Mouse (Mus musculus): ENCODE results near the gene Grhl1. TPM values are rescaled to one million over a fixed set of nuclear protein-coding genes. Genes with fewer than 3 reads are reported as not detected.
"Not testable (repeated sequence)": the region's sequence is repeated elsewhere in the genome, so short reads cannot be mapped to it uniquely, and the experiment has no call there.

The Grhl1 gene
- polyA plus RNA-seq, 1 experiment from 2014 or later, result 0.37 TPM

- peak; percentile 74 for TF ChIP-seq CTCF (IDR thresholded peaks at IDR 0.05; ENCODE audit: low read depth)
- peak; percentile 49; the same call in 1 of the 2 replicates for ATAC-seq
- no peak overlapping the region for H3K9ac ChIP-seq (ENCODE audit: low read depth, low read length)
- H3K4me1 ChIP-seq (replicated peaks; ENCODE audit: control insufficient read depth, insufficient read depth, low read length), result no peaks in the 10 kb centered on the region
- H3K27ac ChIP-seq (ENCODE audit: low read depth, low read length), result no peak overlapping the region
- H3K4me3 ChIP-seq (ENCODE audit: low read depth, low read length), result no peak overlapping the region
- no peak overlapping the region for H3K4me2 ChIP-seq (replicated peaks; ENCODE audit: low read depth)
- 69% methylated on average over 1 of the region's 1 CpGs for WGBS
- H3K27me3 ChIP-seq (replicated peaks; ENCODE audit: control insufficient read depth, insufficient read depth, low read length), result no peaks in the 10 kb centered on the region
- no peaks in the 10 kb centered on the region for H3K9me3 ChIP-seq (ENCODE audit: control insufficient read depth)
- no peaks in the 10 kb centered on the region for H3K36me3 ChIP-seq (ENCODE audit: control insufficient read depth, insufficient read depth)
Observed at GRCm38 (mm10) chr12:24630220-24630619, 58.1 kb downstream of the Grhl1 start.

- H3K9me3 ChIP-seq (ENCODE audit: control insufficient read depth), result no peaks in the 10 kb centered on the region
- ATAC-seq, result no peak
- no peaks in the 10 kb centered on the region for H3K4me1 ChIP-seq (replicated peaks; ENCODE audit: control insufficient read depth, insufficient read depth, low read length)
- no peak overlapping the region for H3K4me3 ChIP-seq (ENCODE audit: low read depth, low read length)
- no peak overlapping the region for H3K9ac ChIP-seq (ENCODE audit: low read depth, low read length)
- no peak overlapping the region for H3K27ac ChIP-seq (ENCODE audit: low read depth, low read length)
- H3K36me3 ChIP-seq (ENCODE audit: control insufficient read depth, insufficient read depth), result no peaks in the 10 kb centered on the region
- 74% methylated on average over 4 of the region's 4 CpGs for WGBS
- no peaks in the 10 kb centered on the region for H3K27me3 ChIP-seq (replicated peaks; ENCODE audit: control insufficient read depth, insufficient read depth, low read length)
- no peak overlapping the region for H3K4me2 ChIP-seq (replicated peaks; ENCODE audit: low read depth)
- TF ChIP-seq CTCF (IDR thresholded peaks at IDR 0.05; ENCODE audit: low read depth), result no peak
Observed at GRCm38 (mm10) chr12:24632404-24632803, 60.3 kb downstream of the Grhl1 start.

GRCm38 (mm10) chr12:24633753-24634191 is 61.7 kb downstream of the Grhl1 start:
- Histone ChIP-seq H3K27ac (ENCODE audit: low read depth, low read length) (no peak overlapping the region), H3K9ac (ENCODE audit: low read depth, low read length) (no peak overlapping the region), H3K4me2 (replicated peaks; ENCODE audit: low read depth) (no peak overlapping the region), H3K4me1 (replicated peaks; ENCODE audit: control insufficient read depth, insufficient read depth, low read length) (no peaks in the 10 kb centered on the region), H3K27me3 (replicated peaks; ENCODE audit: control insufficient read depth, insufficient read depth, low read length) (no peaks in the 10 kb centered on the region), H3K4me3 (ENCODE audit: low read depth, low read length) (no peak overlapping the region), H3K36me3 (ENCODE audit: control insufficient read depth, insufficient read depth) (no peaks in the 10 kb centered on the region), H3K9me3 (ENCODE audit: control insufficient read depth) (no peaks in the 10 kb centered on the region)
- TF ChIP-seq CTCF (IDR thresholded peaks at IDR 0.05; ENCODE audit: low read depth), result no peak
- ATAC-seq, result no peak; the same call in 1 of the 2 replicates
- 45% methylated on average over 1 of the region's 1 CpGs for WGBS

GRCm38 (mm10) chr12:24634212-24634611 is 62.1 kb downstream of the Grhl1 start:
- H3K9ac ChIP-seq (ENCODE audit: low read depth, low read length), result no peak overlapping the region
- H3K27me3 ChIP-seq (replicated peaks; ENCODE audit: control insufficient read depth, insufficient read depth, low read length), result no peaks in the 10 kb centered on the region
- WGBS, result 78% methylated on average over 4 of the region's 4 CpGs
- no peak overlapping the region for H3K4me3 ChIP-seq (ENCODE audit: low read depth, low read length)
- H3K36me3 ChIP-seq (ENCODE audit: control insufficient read depth, insufficient read depth), result no peaks in the 10 kb centered on the region
- no peak overlapping the region for H3K27ac ChIP-seq (ENCODE audit: low read depth, low read length)
- ATAC-seq, result no peak
- H3K4me1 ChIP-seq (replicated peaks; ENCODE audit: control insufficient read depth, insufficient read depth, low read length), result no peaks in the 10 kb centered on the region
- TF ChIP-seq CTCF (IDR thresholded peaks at IDR 0.05; ENCODE audit: low read depth), result no peak
- H3K9me3 ChIP-seq (ENCODE audit: control insufficient read depth), result no peaks in the 10 kb centered on the region
- H3K4me2 ChIP-seq (replicated peaks; ENCODE audit: low read depth), result no peak overlapping the region

- H3K9me3 ChIP-seq (ENCODE audit: control insufficient read depth), result no peaks in the 10 kb centered on the region
- TF ChIP-seq CTCF (IDR thresholded peaks at IDR 0.05; ENCODE audit: low read depth), result no peak
- no peak overlapping the region for H3K27ac ChIP-seq (ENCODE audit: low read depth, low read length)
- H3K9ac ChIP-seq (ENCODE audit: low read depth, low read length), result no peak overlapping the region
- no peak overlapping the region for H3K4me3 ChIP-seq (ENCODE audit: low read depth, low read length)
- no peak overlapping the region for H3K4me2 ChIP-seq (replicated peaks; ENCODE audit: low read depth)
- no peaks in the 10 kb centered on the region for H3K27me3 ChIP-seq (replicated peaks; ENCODE audit: control insufficient read depth, insufficient read depth, low read length)
- no peaks in the 10 kb centered on the region for H3K4me1 ChIP-seq (replicated peaks; ENCODE audit: control insufficient read depth, insufficient read depth, low read length)
- 90% methylated on average over 3 of the region's 3 CpGs for WGBS
- no peaks in the 10 kb centered on the region for H3K36me3 ChIP-seq (ENCODE audit: control insufficient read depth, insufficient read depth)
- ATAC-seq, result no peak
Observed at GRCm38 (mm10) chr12:24634648-24635047, 62.6 kb downstream of the Grhl1 start.

GRCm38 (mm10) chr12:24638787-24639186 is 66.7 kb downstream of the Grhl1 start:
- not testable (repeated sequence) for H3K27ac ChIP-seq (ENCODE audit: low read depth, low read length); ATAC-seq; H3K4me1 ChIP-seq (replicated peaks; ENCODE audit: control insufficient read depth, insufficient read depth, low read length); H3K4me2 ChIP-seq (replicated peaks; ENCODE audit: low read depth); H3K36me3 ChIP-seq (ENCODE audit: control insufficient read depth, insufficient read depth); H3K27me3 ChIP-seq (replicated peaks; ENCODE audit: control insufficient read depth, insufficient read depth, low read length); H3K9ac ChIP-seq (ENCODE audit: low read depth, low read length); H3K9me3 ChIP-seq (ENCODE audit: control insufficient read depth); H3K4me3 ChIP-seq (ENCODE audit: low read depth, low read length)
- WGBS, result 97% methylated on average over 10 of the region's 10 CpGs

GRCm38 (mm10) chr12:24642370-24642802 is 70.3 kb downstream of the Grhl1 start:
- H3K27me3 ChIP-seq (replicated peaks; ENCODE audit: control insufficient read depth, insufficient read depth, low read length), result no peaks in the 10 kb centered on the region
- H3K9me3 ChIP-seq (ENCODE audit: control insufficient read depth), result no peaks in the 10 kb centered on the region
- WGBS, result 72% methylated on average over 4 of the region's 4 CpGs
- H3K4me3 ChIP-seq (ENCODE audit: low read depth, low read length), result no peak overlapping the region
- no peaks in the 10 kb centered on the region for H3K36me3 ChIP-seq (ENCODE audit: control insufficient read depth, insufficient read depth)
- no peak overlapping the region for H3K4me2 ChIP-seq (replicated peaks; ENCODE audit: low read depth)
- H3K4me1 ChIP-seq (replicated peaks; ENCODE audit: control insufficient read depth, insufficient read depth, low read length), result no peaks in the 10 kb centered on the region
- no peak for TF ChIP-seq CTCF (IDR thresholded peaks at IDR 0.05; ENCODE audit: low read depth)
- no peak overlapping the region for H3K9ac ChIP-seq (ENCODE audit: low read depth, low read length)
- ATAC-seq, result peak; percentile 23; the same call in 1 of the 2 replicates
- no peak overlapping the region for H3K27ac ChIP-seq (ENCODE audit: low read depth, low read length)
